Mouse (Mus musculus) frontal cortex, postnatal 36 days (tissue): ENCODE data around the gene Cd80.

ENCODE experiments used
- DNase-seq, 2 experiments: peaks; one replicate each; pipeline ENCODE4 v3.0.0; 2022; ENCODE audit warnings: low spot score in 2 of 2

Gene Cd80

GRCm38 (mm10) chr16:38522129-38523084, 67.0 kb downstream of the Cd80 start, which contains the start of gene Timmdc1:
Gene Timmdc1, minus strand, starts transcription at chr16:38522663.
- peak; percentile 93 to 96 for DNase-seq

GRCm38 (mm10) chr16:38526264-38526663, 70.9 kb downstream of the Cd80 start:
- no peak for DNase-seq

- peak; percentile 76 to 79 for DNase-seq
Observed at GRCm38 (mm10) chr16:38536544-38537146, 81.3 kb downstream of the Cd80 start.

- no peak for DNase-seq
Observed at GRCm38 (mm10) chr16:38538716-38539380, 83.5 kb downstream of the Cd80 start.
